Mouse (Mus musculus): ENCODE results near the gene Nav3. TPM values are rescaled to one million over a fixed set of nuclear protein-coding genes. Genes with fewer than 3 reads are reported as not detected.
A peak's percentile ranks its signal among the peaks of the same experiment; 100 is the strongest.
"Not testable (repeated sequence)": the region's sequence is repeated elsewhere in the genome, so short reads cannot be mapped to it uniquely, and the experiment has no call there.

Nav3 gene
- polyA plus RNA-seq, 1 experiment from 2014 or later, result 3.3 TPM

GRCm38 (mm10) chr10:110034582-110035099 is 421.4 kb downstream of the Nav3 start:
- no peak overlapping the region for H3K9ac ChIP-seq (replicated peaks; ENCODE audit: low read depth, low read length)
- no peaks in the 10 kb centered on the region for H3K9me3 ChIP-seq (ENCODE audit: control insufficient read depth, low read depth, low read length)
- no peak overlapping the region for H3K4me2 ChIP-seq (replicated peaks; ENCODE audit: low read depth, low read length)
- no peak overlapping the region for H3K4me3 ChIP-seq (ENCODE audit: low read depth, low read length)
- no peaks in the 10 kb centered on the region for H3K27me3 ChIP-seq (ENCODE audit: control insufficient read depth, insufficient read depth, low read length)
- 81% methylated on average over 7 of the region's 7 CpGs for WGBS
- no peak for ATAC-seq (ENCODE audit: insufficient number of reproducible peaks, insufficient read depth, low FRiP score, low read depth)
- H3K4me1 ChIP-seq (ENCODE audit: control insufficient read depth, insufficient read depth, low read length), result no peaks in the 10 kb centered on the region
- no peaks in the 10 kb centered on the region for H3K36me3 ChIP-seq (ENCODE audit: control insufficient read depth, insufficient read depth, low read length)
- H3K27ac ChIP-seq (ENCODE audit: low read length), result no peak overlapping the region

GRCm38 (mm10) chr10:110024897-110025296 is 431.1 kb downstream of the Nav3 start:
- H3K4me1 ChIP-seq (ENCODE audit: control insufficient read depth, insufficient read depth, low read length); H3K27me3 ChIP-seq (ENCODE audit: control insufficient read depth, insufficient read depth, low read length); H3K36me3 ChIP-seq (ENCODE audit: control insufficient read depth, insufficient read depth, low read length); H3K27ac ChIP-seq (ENCODE audit: low read length); ATAC-seq (ENCODE audit: insufficient number of reproducible peaks, insufficient read depth, low FRiP score, low read depth); H3K4me3 ChIP-seq (ENCODE audit: low read depth, low read length); H3K9ac ChIP-seq (replicated peaks; ENCODE audit: low read depth, low read length); H3K9me3 ChIP-seq (ENCODE audit: control insufficient read depth, low read depth, low read length); H3K4me2 ChIP-seq (replicated peaks; ENCODE audit: low read depth, low read length): not testable (repeated sequence)
- WGBS, result 72% methylated on average over 2 of the region's 2 CpGs

GRCm38 (mm10) chr10:110022100-110022499 is 433.9 kb downstream of the Nav3 start:
- no peak for ATAC-seq (ENCODE audit: insufficient number of reproducible peaks, insufficient read depth, low FRiP score, low read depth)
- Histone ChIP-seq H3K9me3 (ENCODE audit: control insufficient read depth, low read depth, low read length) (no peaks in the 10 kb centered on the region), H3K27ac (ENCODE audit: low read length) (no peak overlapping the region), H3K9ac (replicated peaks; ENCODE audit: low read depth, low read length) (no peak overlapping the region), H3K36me3 (ENCODE audit: control insufficient read depth, insufficient read depth, low read length) (no peaks in the 10 kb centered on the region), H3K4me2 (replicated peaks; ENCODE audit: low read depth, low read length) (no peak overlapping the region), H3K27me3 (ENCODE audit: control insufficient read depth, insufficient read depth, low read length) (no peaks in the 10 kb centered on the region), H3K4me1 (ENCODE audit: control insufficient read depth, insufficient read depth, low read length) (no peaks in the 10 kb centered on the region), H3K4me3 (ENCODE audit: low read depth, low read length) (no peak overlapping the region)
- WGBS, result 79% methylated on average over 3 of the region's 3 CpGs

- Histone ChIP-seq H3K4me2 (replicated peaks; ENCODE audit: low read depth, low read length) (no peak overlapping the region), H3K27ac (ENCODE audit: low read length) (no peak overlapping the region), H3K4me3 (ENCODE audit: low read depth, low read length) (no peak overlapping the region), H3K4me1 (ENCODE audit: control insufficient read depth, insufficient read depth, low read length) (no peaks in the 10 kb centered on the region), H3K9me3 (ENCODE audit: control insufficient read depth, low read depth, low read length) (no peaks in the 10 kb centered on the region), H3K9ac (replicated peaks; ENCODE audit: low read depth, low read length) (no peak overlapping the region), H3K27me3 (ENCODE audit: control insufficient read depth, insufficient read depth, low read length) (no peaks in the 10 kb centered on the region), H3K36me3 (ENCODE audit: control insufficient read depth, insufficient read depth, low read length) (no peaks in the 10 kb centered on the region)
- no peak for ATAC-seq (ENCODE audit: insufficient number of reproducible peaks, insufficient read depth, low FRiP score, low read depth)
- 51% methylated on average over 4 of the region's 4 CpGs for WGBS
Measured at GRCm38 (mm10) chr10:110019266-110019866, 436.6 kb downstream of the Nav3 start.

- not testable (repeated sequence) for H3K4me3 ChIP-seq (ENCODE audit: low read depth, low read length); H3K4me2 ChIP-seq (replicated peaks; ENCODE audit: low read depth, low read length); H3K4me1 ChIP-seq (ENCODE audit: control insufficient read depth, insufficient read depth, low read length); H3K9me3 ChIP-seq (ENCODE audit: control insufficient read depth, low read depth, low read length); H3K27ac ChIP-seq (ENCODE audit: low read length); H3K27me3 ChIP-seq (ENCODE audit: control insufficient read depth, insufficient read depth, low read length); H3K9ac ChIP-seq (replicated peaks; ENCODE audit: low read depth, low read length); H3K36me3 ChIP-seq (ENCODE audit: control insufficient read depth, insufficient read depth, low read length); ATAC-seq (ENCODE audit: insufficient number of reproducible peaks, insufficient read depth, low FRiP score, low read depth)
- WGBS, result 68% methylated on average over 5 of the region's 5 CpGs
Measured at GRCm38 (mm10) chr10:110001328-110001727, 454.7 kb downstream of the Nav3 start.

GRCm38 (mm10) chr10:110000755-110001247 is 455.2 kb downstream of the Nav3 start:
- Histone ChIP-seq H3K4me2 (replicated peaks; ENCODE audit: low read depth, low read length) (no peak overlapping the region), H3K27ac (ENCODE audit: low read length) (no peak overlapping the region)
- ATAC-seq (ENCODE audit: insufficient number of reproducible peaks, insufficient read depth, low FRiP score, low read depth), result no peak

GRCm38 (mm10) chr10:109999904-110000303 is 456.1 kb downstream of the Nav3 start:
- no peaks in the 10 kb centered on the region for H3K27me3 ChIP-seq (ENCODE audit: control insufficient read depth, insufficient read depth, low read length)
- peak overlapping the region; percentile 55; the same call in 1 of the 2 replicates for H3K27ac ChIP-seq (ENCODE audit: low read length)
- WGBS, result 73% methylated on average over 10 of the region's 10 CpGs
- ATAC-seq (ENCODE audit: insufficient number of reproducible peaks, insufficient read depth, low FRiP score, low read depth), result no peak
- H3K9me3 ChIP-seq (ENCODE audit: control insufficient read depth, low read depth, low read length), result no peaks in the 10 kb centered on the region
- no peak overlapping the region for H3K9ac ChIP-seq (replicated peaks; ENCODE audit: low read depth, low read length)
- H3K4me3 ChIP-seq (ENCODE audit: low read depth, low read length), result no peak overlapping the region
- 0 out of 2 replicates have a peak, but pooled peaks cover 4% of the 10 kb centered on the region for H3K4me1 ChIP-seq (ENCODE audit: control insufficient read depth, insufficient read depth, low read length)
- H3K36me3 ChIP-seq (ENCODE audit: control insufficient read depth, insufficient read depth, low read length), result no peaks in the 10 kb centered on the region
- 0 out of 2 replicates have a peak overlapping the region, but pooled peaks have one; percentile 10 for H3K4me2 ChIP-seq (replicated peaks; ENCODE audit: low read depth, low read length)

More at GRCm38 (mm10) chr10:110000755-110001247, 455.2 kb downstream of the Nav3 start:
- 4% methylated on average over 3 of the region's 3 CpGs for WGBS
- Histone ChIP-seq H3K27me3 (ENCODE audit: control insufficient read depth, insufficient read depth, low read length) (no peaks in the 10 kb centered on the region), H3K9ac (replicated peaks; ENCODE audit: low read depth, low read length) (no peak overlapping the region), H3K4me1 (ENCODE audit: control insufficient read depth, insufficient read depth, low read length) (0 out of 2 replicates have a peak, but pooled peaks cover 4% of the 10 kb centered on the region), H3K9me3 (ENCODE audit: control insufficient read depth, low read depth, low read length) (no peaks in the 10 kb centered on the region), H3K36me3 (ENCODE audit: control insufficient read depth, insufficient read depth, low read length) (no peaks in the 10 kb centered on the region), H3K4me3 (ENCODE audit: low read depth, low read length) (no peak overlapping the region)

- Histone ChIP-seq H3K27ac (ENCODE audit: low read length) (no peak overlapping the region), H3K27me3 (ENCODE audit: control insufficient read depth, insufficient read depth, low read length) (no peaks in the 10 kb centered on the region), H3K4me3 (ENCODE audit: low read depth, low read length) (no peak overlapping the region), H3K4me2 (replicated peaks; ENCODE audit: low read depth, low read length) (no peak overlapping the region), H3K4me1 (ENCODE audit: control insufficient read depth, insufficient read depth, low read length) (no peaks in the 10 kb centered on the region), H3K36me3 (ENCODE audit: control insufficient read depth, insufficient read depth, low read length) (no peaks in the 10 kb centered on the region), H3K9me3 (ENCODE audit: control insufficient read depth, low read depth, low read length) (no peaks in the 10 kb centered on the region), H3K9ac (replicated peaks; ENCODE audit: low read depth, low read length) (no peak overlapping the region)
- no peak for ATAC-seq (ENCODE audit: insufficient number of reproducible peaks, insufficient read depth, low FRiP score, low read depth)
- 65% methylated on average over 5 of the region's 5 CpGs for WGBS
Measured at GRCm38 (mm10) chr10:109994302-109994701, 461.7 kb downstream of the Nav3 start.
